Mouse (Mus musculus) heart, postnatal 0 days (tissue): Measurements from ENCODE around the gene Dpp9.

Experiments
- CTCF ChIP-seq: IDR thresholded peaks from 2 replicates; pipeline ENCODE4 v1.5.1; 2016; ENCODE audit warnings: antibody characterized with exemption, control low read depth, low read depth
- EP300 ChIP-seq: IDR thresholded peaks from 2 replicates; pipeline ENCODE4 v1.6.1; 2016; ENCODE audit warnings: antibody characterized with exemption, low read depth

DNA sequence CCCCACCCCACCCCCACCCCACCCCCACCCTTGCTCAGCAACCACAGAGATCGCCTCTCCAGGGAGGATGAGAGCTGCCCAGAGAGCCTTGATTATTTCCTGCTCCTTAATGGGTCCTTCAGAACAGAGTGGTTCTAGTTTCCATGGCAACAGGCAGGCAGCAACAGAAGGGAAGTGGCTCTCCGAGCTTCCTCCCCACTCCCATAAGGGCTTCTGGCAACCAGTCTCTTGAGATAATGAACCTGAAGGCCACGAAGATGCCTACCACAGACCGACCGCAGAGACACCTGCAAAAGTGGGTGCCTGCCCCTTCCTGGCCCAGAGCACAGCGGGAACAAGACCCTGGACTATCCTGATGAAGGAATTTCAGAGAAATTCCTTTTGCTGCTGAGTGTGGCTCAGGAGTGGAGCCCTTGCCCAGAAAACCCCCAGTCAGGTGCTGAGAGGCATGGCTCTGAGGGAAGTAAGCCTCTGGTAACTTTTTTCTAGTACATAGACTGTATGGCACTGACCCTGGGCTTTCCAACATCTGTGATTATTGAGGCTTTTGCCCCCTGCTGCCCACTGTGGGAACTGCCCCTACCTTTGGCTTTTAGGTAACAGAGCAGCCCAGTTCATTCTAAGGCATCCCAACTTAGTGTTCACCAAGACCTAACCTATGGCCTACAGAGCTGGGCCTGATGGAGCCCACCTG is 32.6 kb upstream of the Dpp9 start:
- peak; percentile 70 for TF ChIP-seq CTCF
- TF ChIP-seq EP300, result no peak
